Mouse (Mus musculus) left cerebral cortex, postnatal 14 days (tissue): Measurements from ENCODE around the gene Paqr5. TPM values are rescaled to one million over a fixed set of nuclear protein-coding genes. Genes with fewer than 3 reads are reported as not detected.
A peak's percentile ranks its signal among the peaks of the same experiment; 100 is the strongest.

Experiments
- DNase-seq, 2 experiments: peaks; one replicate each; pipeline ENCODE4 v3.0.0; 2021 to 2022; ENCODE audit warnings: low spot score in 2 of 2, mixed read lengths in 1 of 2
- intact Hi-C: fragments of 180-260 bp; cut with DNase I; formaldehyde crosslinking; loops from one replicate; pipeline ENCODE4 v1.15.1; 2025
- total RNA-seq, 2 experiments: library from RNA; stranded (reverse); gene quantifications; 2 replicates each; pipeline ENCODE4 v1.2.3; 2021

Paqr5 gene
- total RNA-seq, 2 experiments from 2014 or later = 0.80 to 2.3 TPM

- no peak for DNase-seq
- intact Hi-C loops = loop anchor here (1.0 to 5.0 kb wide), 3 partner anchors 19 to 279 kb away; no protein-coding TSS in a partner anchor
These were observed 60.7 kb downstream of the Paqr5 start for GRCm38 (mm10) chr9:61965987-61966386.

DNA sequence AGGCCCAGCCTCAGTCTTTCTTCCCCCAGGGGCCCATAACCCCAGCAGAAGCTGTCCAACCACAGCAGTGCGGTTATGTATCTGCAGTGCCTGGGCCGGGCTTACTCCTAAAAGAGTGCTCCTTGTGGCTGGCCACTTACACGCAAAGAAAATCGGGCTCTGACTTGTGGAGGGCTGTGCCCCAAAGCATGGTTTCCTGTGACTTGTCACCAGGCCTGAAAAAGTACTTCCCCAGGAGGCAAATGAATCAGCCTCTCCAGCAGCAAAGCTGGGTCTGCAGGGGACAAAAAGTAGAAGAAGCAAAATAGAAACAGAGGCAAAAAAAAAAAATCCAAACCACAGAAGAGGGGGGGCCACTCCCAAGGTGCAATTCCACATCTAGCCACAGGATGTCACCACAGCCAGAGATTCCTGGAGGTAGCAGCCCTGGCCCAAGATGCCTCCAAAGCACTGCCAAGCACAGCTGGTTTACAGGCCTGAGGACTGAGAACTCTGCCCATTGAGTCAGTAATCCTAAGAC lies 61.2 kb downstream of the Paqr5 start:
- intact Hi-C loops = loop anchor here (1.0 to 5.0 kb wide), 2 partner anchors 20 to 77 kb away; no protein-coding TSS in a partner anchor
- DNase-seq = peak; percentile 85 to 88

- DNase-seq = no peak
- intact Hi-C loops = no loop called here
These were observed 63.3 kb downstream of the Paqr5 start for GRCm38 (mm10) chr9:61963356-61963755.

- intact Hi-C loops = no loop called here
- no peak for DNase-seq
These were observed 65.5 kb downstream of the Paqr5 start for GRCm38 (mm10) chr9:61961181-61961580.

DNA sequence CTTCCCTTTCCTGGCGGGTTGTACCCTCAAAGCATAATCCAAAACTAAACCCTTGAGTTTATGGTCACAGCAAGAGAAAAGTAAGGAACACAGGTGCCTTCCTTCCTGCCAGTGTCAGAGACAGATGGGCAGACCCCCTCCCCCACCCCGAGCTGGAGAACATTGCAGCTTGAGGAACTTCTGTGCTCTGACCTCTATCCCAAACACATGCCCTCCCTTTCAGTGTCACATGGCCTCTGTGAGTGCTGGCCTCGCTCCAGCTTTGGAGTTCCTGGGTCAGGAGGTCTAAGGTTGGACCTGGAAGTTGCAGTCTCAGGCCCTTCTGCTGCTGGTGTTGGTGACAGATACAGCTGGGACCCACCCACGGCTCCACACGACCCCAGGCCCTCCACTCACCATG lies 65.9 kb downstream of the Paqr5 start:
- intact Hi-C loops = no loop called here
- DNase-seq = peak in 1 of 2 experiments; percentile 29

DNA sequence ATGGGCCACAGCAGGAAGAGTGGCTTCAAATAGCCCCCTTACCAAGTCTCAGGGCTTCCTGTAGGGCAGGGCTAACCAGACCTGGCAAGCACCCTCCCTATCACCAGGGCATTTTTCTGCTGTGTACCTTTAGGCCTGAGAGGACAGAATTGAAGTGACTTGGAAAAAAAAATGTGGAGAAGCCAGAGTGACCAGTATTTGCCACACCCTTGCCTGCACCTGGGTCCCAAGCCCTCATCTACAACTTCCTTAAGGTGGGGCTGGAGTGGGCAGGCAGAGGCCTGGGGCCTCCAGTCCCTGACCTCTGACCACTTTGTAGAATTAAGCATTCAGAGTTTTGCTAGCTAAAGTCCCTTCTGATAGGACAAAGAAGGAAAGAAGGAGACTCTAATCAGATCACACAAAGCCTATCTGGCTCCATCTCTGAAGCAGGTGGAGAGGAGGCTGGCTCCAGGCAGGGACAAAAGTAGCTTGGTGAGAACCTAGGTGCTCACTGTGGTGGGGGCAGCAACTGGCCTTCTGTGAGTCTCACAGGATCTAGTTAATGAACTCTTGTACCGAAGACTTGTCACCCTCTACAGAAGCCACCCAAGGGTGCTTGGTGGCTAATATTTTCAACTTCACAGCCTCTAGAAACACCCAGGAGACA lies 66.6 kb downstream of the Paqr5 start:
- intact Hi-C loops = no loop called here

GRCm38 (mm10) chr9:61954707-61955106 lies 71.9 kb downstream of the Paqr5 start:
- intact Hi-C loops = no loop called here
- no peak for DNase-seq

More for the DNA sequence above, 66.6 kb downstream of the Paqr5 start:
- DNase-seq = no peak

DNA sequence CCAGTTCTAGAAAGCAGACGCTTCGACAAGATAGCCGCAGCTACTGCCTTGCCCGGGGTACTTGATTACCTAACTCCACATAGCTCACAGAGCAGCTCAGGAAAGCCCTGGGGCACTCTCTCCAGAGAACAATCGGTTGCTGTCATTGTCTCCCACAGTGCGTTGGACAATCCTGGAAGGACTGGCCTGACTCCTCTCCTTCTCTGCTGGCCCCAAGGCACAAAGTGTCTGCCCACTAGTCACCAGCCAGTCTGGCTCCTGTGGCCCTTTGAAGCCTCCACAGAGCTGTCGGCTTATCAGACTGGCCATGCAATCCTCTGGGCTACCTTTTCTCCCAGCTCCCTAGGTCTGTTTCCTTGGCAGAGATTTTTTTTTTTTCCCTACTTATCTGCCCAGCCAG lies 74.4 kb downstream of the Paqr5 start:
- no peak for DNase-seq
- intact Hi-C loops = no loop called here

- intact Hi-C loops = loop anchor here (5.0 kb wide), 1 partner anchor 295 kb away; no protein-coding TSS in a partner anchor
- peak; percentile 72 to 80 for DNase-seq
These were observed 79.0 kb downstream of the Paqr5 start for GRCm38 (mm10) chr9:61947402-61948346.

DNA sequence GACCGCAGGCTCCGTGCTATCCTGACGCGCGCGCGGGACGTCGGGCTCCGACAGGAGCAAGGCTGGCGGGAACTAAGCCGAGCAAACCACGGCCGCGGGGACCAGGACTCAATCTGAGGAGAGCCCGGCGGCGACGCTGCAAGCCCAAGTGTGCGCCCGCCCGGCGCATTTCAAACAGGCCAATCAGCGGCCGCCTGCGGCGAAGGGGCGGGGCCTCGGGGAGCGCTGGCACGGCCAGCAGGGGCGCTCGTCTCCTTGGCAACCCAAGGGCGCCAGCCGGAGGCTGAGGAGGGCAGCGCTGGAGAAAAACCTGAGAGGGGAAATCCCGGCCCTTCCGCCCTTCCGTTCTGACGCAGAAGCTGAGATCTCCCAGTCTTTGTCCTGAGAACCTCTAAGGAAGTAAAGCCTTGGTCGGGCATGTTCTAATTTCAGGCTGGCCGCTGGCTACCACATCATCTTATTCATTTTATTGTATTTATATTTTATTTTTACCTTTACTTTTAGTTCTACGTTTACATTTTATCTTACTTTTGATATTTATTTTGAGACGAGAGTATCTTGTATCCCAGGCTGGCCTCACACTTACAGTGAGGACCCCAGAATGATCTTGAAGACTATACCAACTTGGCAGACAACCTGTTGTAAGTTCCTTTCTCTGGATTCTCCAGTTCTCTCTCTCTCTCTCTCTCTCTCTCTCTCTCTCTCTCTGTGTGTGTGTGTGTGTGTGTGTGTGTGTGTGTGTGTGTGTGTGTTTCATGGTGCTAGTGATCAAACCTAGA lies 79.8 kb downstream of the Paqr5 start, which contains the start of gene Kif23:
TSS of gene Kif23 (minus strand) at position 152 of the 779 bp plus-strand sequence.
- intact Hi-C loops = loop anchor here (5.0 kb wide), 1 partner anchor 295 kb away; no protein-coding TSS in a partner anchor
- peak; percentile 94 to 96 for DNase-seq

DNA sequence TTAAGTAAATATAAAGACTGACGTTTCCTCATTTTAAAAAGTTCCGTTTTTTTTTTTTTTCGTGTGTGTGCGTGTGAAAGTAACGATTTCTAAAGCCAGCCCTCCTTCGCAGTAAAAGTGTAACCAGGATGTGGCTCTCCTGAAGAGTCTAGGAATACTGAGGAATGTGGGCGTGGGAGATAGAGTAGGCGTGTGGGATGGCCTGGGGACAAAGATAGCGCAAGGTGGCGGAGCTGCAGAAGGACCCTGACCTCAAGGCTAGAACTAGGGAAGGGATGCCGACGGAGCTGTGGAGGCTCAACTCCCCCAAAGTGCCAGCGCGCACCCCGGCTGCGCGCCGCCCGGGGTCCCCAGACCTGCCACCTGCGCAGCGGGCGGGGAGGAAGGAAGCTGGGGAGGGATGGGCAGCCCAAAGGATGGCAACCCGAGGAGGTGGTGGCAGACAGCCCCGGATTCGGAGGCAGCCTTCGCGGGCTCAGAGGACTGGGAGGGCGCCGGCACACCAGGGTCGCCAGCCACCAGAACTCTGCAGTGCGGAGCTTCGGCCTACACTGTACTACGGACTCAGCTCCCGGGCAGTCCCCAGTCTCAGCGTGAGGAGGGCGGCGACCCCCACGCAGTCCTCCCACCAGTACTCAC lies 80.6 kb downstream of the Paqr5 start:
- DNase-seq = no peak
- intact Hi-C loops = loop anchor here (5.0 kb wide), 1 partner anchor 296 kb away; no protein-coding TSS in a partner anchor

DNA sequence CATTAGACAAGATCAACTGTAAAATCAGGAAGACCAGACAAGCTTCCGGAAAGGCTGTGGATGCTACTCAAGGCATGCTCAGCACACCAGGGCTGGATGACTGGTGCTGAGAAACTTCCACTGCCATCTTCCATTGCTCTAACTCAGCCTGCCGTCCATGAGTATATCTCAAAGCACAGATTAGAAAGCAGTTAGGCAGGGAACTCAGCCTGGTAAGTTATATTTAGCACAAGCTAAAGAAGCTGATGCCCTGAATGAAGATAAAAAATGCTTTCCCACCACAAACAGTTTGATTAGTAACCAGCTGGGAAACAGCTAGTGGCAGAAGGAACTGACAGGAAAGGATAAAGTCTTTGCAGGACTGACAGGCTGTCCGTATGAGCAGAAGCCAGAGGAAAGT lies 85.6 kb downstream of the Paqr5 start:
- intact Hi-C loops = no loop called here
- no peak for DNase-seq

GRCm38 (mm10) chr9:61933333-61933732 lies 93.3 kb downstream of the Paqr5 start:
- intact Hi-C loops = no loop called here
- no peak for DNase-seq

DNA sequence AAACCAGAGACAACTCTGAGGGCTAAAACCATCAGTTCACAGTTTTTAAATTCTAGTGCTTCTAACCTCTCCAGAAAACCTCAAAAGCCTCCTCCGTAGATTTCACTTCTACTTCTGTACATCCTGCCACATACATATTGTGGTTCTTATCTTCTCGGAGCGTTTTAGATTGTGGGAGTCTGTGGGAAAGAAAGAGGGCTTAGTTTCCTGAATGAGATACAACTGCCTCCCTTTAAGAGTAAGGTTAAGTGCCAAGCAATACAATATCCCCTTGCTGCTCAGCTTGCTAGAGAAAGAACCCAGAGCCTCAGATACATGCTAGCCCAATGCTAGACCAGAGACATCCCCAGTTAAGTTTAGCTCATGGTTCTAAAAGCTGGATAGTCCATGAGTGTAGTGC lies 94.6 kb downstream of the Paqr5 start:
- intact Hi-C loops = no loop called here
- DNase-seq = no peak

GRCm38 (mm10) chr9:61925086-61925660 lies 101.5 kb downstream of the Paqr5 start:
- intact Hi-C loops = no loop called here

DNA sequence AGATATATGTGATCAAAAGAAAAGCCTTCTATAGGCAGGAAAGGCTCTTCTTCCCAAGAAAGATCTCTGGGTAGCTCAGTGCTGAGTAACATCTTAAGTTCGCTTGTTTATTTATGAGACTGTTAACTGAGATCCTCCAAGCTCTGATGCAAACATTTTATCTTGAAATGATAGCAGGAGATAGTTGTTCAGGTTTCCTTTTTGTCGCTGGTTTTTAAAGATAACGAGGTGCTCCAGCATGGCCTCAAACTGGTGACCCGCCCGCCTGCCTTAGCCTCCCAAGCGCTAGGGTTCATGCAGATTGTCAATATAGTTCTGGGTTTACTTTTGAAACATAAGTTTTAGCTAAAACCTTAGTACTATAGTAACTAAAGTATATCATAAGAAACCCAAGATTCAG lies 106.3 kb downstream of the Paqr5 start:
- intact Hi-C loops = no loop called here
- DNase-seq = no peak

More at GRCm38 (mm10) chr9:61925086-61925660, 101.5 kb downstream of the Paqr5 start:
- DNase-seq = no peak

- intact Hi-C loops = no loop called here
- no peak for DNase-seq
These were observed 107.2 kb downstream of the Paqr5 start for GRCm38 (mm10) chr9:61919464-61919863.

DNA sequence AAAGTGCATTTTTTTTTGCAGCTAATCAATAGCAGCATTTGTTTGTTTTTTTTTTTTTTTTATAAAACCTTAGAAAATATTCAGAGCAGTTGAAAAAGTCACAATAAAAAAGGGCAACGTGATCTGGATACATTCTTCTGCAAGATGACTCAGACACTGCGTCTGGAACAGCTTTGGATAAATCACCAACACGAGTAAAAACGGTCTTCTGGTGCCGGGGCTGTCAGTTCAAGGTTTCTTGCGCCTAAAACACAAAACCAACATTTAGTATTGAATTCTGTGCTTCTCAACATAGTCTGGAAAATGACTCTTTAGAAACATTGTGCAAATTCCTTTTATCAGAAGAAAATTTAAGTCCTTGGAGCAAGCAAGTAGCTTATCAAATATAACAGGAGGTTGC lies 109.2 kb downstream of the Paqr5 start:
- intact Hi-C loops = no loop called here
- no peak for DNase-seq
